Mouse (Mus musculus) intestine, postnatal 0 days (tissue): Measurements from ENCODE around the gene Camk1d. TPM values are rescaled to one million over a fixed set of nuclear protein-coding genes. Genes with fewer than 3 reads are reported as not detected.

Experiments used
- ATAC-seq: fragments of 200-750 bp; cut with Nextera tagmentation; 2 replicates; pipeline ENCODE4 v1.8.0; 2017; ENCODE audit warnings: mild to moderate bottlenecking, moderate TSS enrichment, moderate library complexity
- H3K27ac ChIP-seq: fragments of 300-500 bp; sonication (generic); 2 replicates; pipeline ENCODE4 v1.5.1; 2014; ENCODE audit warnings: mild to moderate bottlenecking, low read depth, low read length, moderate library complexity
- H3K27me3 ChIP-seq: fragments of 300-500 bp; sonication (generic); replicated peaks from 2 replicates; pipeline ENCODE4 v1.6.1; 2014; ENCODE audit warnings: low read length, mixed read lengths; ENCODE audit not compliant: control insufficient read depth, insufficient read depth
- H3K36me3 ChIP-seq: fragments of 300-500 bp; sonication (generic); 2 replicates; pipeline ENCODE4 v1.6.1; 2014; ENCODE audit warnings: mild to moderate bottlenecking, moderate library complexity; ENCODE audit not compliant: control insufficient read depth, insufficient read depth
- H3K4me1 ChIP-seq: fragments of 300-500 bp; sonication (generic); replicated peaks from 2 replicates; pipeline ENCODE4 v1.6.1; 2014; ENCODE audit warnings: antibody characterized with exemption, low read length, mixed read lengths; ENCODE audit not compliant: control insufficient read depth, insufficient read depth
- H3K4me2 ChIP-seq: fragments of 300-500 bp; sonication (generic); replicated peaks from 2 replicates; pipeline ENCODE4 v1.6.1; 2014; ENCODE audit warnings: low read depth, mild to moderate bottlenecking, moderate library complexity
- H3K4me3 ChIP-seq: fragments of 300-500 bp; sonication (generic); 2 replicates; pipeline ENCODE4 v1.5.1; 2014; ENCODE audit warnings: low read depth, low read length
- H3K9ac ChIP-seq: fragments of 300-500 bp; sonication (generic); 2 replicates; pipeline ENCODE4 v1.6.1; 2014; ENCODE audit warnings: mild to moderate bottlenecking, low read depth, low read length
- H3K9me3 ChIP-seq: fragments of 300-500 bp; sonication (generic); 2 replicates; pipeline ENCODE4 v1.6.1; 2016; ENCODE audit warnings: mixed run types; ENCODE audit not compliant: control insufficient read depth
- CTCF ChIP-seq: sonication (generic); IDR thresholded peaks from 2 replicates; pipeline ENCODE4 v1.5.1; 2016; ENCODE audit warnings: low read depth, mild to moderate bottlenecking, control low read depth, antibody characterized with exemption, moderate library complexity
- WGBS: fragments of 180-500 bp; shearing (Covaris S2); extraction: QIAGEN DNeasy Blood & Tissue Kit; methylation state at CpG from one replicate; pipeline ENCODE4 v1.1.7; 2014; 5-methylcytosine and 5-hydroxymethylcytosine counted together
- polyA plus RNA-seq: library from polyadenylated mRNA; unstranded; fragments of >200 nt; fragmentation: Nextera tagmentation; extraction: Ambion mirVana; gene quantifications from 2 replicates; pipeline ENCODE4 v1.2.1, GENCODE M21; 2015

Gene Camk1d
- polyA plus RNA-seq, 1 experiment from 2014 or later = 11.3 TPM

- peak overlapping the region; percentile 42; the same call in 1 of the 2 replicates for H3K27ac ChIP-seq
- 2% methylated on average over 19 of the region's 19 CpGs for WGBS
- no peaks in the 10 kb centered on the region for H3K27me3 ChIP-seq
- peak overlapping the region; percentile 73 for H3K4me3 ChIP-seq
- H3K9ac ChIP-seq = 0 out of 2 replicates have a peak overlapping the region, but pooled peaks have one; percentile 55
- H3K4me1 ChIP-seq = peaks cover 2% of the 10 kb centered on the region; the same call in 1 of the 2 replicates
- H3K9me3 ChIP-seq = peaks cover 3% of the 10 kb centered on the region; the same call in 1 of the 2 replicates
- H3K4me2 ChIP-seq = peak overlapping the region; percentile 98
- H3K36me3 ChIP-seq = no peaks in the 10 kb centered on the region
- TF ChIP-seq CTCF = no peak
- no peak for ATAC-seq
These were observed 717 bp upstream of the Camk1d start for GRCm38 (mm10) chr2:5715054-5715410.

GRCm38 (mm10) chr2:5713325-5714210, 747 bp downstream of the Camk1d start:
- no peaks in the 10 kb centered on the region for H3K36me3 ChIP-seq
- H3K9me3 ChIP-seq = peaks cover 3% of the 10 kb centered on the region; the same call in 1 of the 2 replicates
- H3K4me3 ChIP-seq = peak overlapping the region; percentile 73
- ATAC-seq = 0 out of 2 replicates have a peak, but pooled peaks have one; percentile 7
- no peak for TF ChIP-seq CTCF
- peak overlapping the region; percentile 98 for H3K4me2 ChIP-seq
- H3K27me3 ChIP-seq = no peaks in the 10 kb centered on the region
- peak overlapping the region; percentile 42 for H3K27ac ChIP-seq
- peak overlapping the region; percentile 55 for H3K9ac ChIP-seq
- H3K4me1 ChIP-seq = peaks cover 2% of the 10 kb centered on the region; the same call in 1 of the 2 replicates
- under 1% methylated on average over 48 of the region's 49 CpGs for WGBS

GRCm38 (mm10) chr2:5712255-5712654, 2.1 kb downstream of the Camk1d start:
- H3K9me3 ChIP-seq = no peaks in the 10 kb centered on the region
- 54% methylated on average over 7 of the region's 7 CpGs for WGBS
- no peak for TF ChIP-seq CTCF
- peak overlapping the region; percentile 98 for H3K4me2 ChIP-seq
- ATAC-seq = no peak
- peak overlapping the region; percentile 73; the same call in 1 of the 2 replicates for H3K4me3 ChIP-seq
- peaks cover 4% of the 10 kb centered on the region; the same call in 1 of the 2 replicates for H3K4me1 ChIP-seq
- no peak overlapping the region for H3K27ac ChIP-seq
- no peak overlapping the region for H3K9ac ChIP-seq
- no peaks in the 10 kb centered on the region for H3K36me3 ChIP-seq
- no peaks in the 10 kb centered on the region for H3K27me3 ChIP-seq

- Histone ChIP-seq H3K4me3 (no peak overlapping the region), H3K27me3 (no peaks in the 10 kb centered on the region), H3K4me2 (no peak overlapping the region), H3K9me3 (no peaks in the 10 kb centered on the region), H3K9ac (no peak overlapping the region), H3K36me3 (no peaks in the 10 kb centered on the region), H3K4me1 (peaks cover 4% of the 10 kb centered on the region; the same call in 1 of the 2 replicates), H3K27ac (no peak overlapping the region)
- WGBS = 86% methylated on average over 4 of the region's 4 CpGs
- no peak for ATAC-seq
- no peak for TF ChIP-seq CTCF
These were observed 4.4 kb downstream of the Camk1d start for GRCm38 (mm10) chr2:5709911-5710310.

GRCm38 (mm10) chr2:5707871-5708733, 6.2 kb downstream of the Camk1d start:
- H3K27me3 ChIP-seq = no peaks in the 10 kb centered on the region
- H3K4me2 ChIP-seq = no peak overlapping the region
- H3K9me3 ChIP-seq = no peaks in the 10 kb centered on the region
- no peak for ATAC-seq
- H3K4me1 ChIP-seq = peaks cover 4% of the 10 kb centered on the region; the same call in 1 of the 2 replicates
- 49% methylated on average over 10 of the region's 10 CpGs for WGBS
- TF ChIP-seq CTCF = no peak
- no peak overlapping the region for H3K4me3 ChIP-seq
- H3K36me3 ChIP-seq = no peaks in the 10 kb centered on the region
- H3K9ac ChIP-seq = no peak overlapping the region
- no peak overlapping the region for H3K27ac ChIP-seq

GRCm38 (mm10) chr2:5706618-5707017, 7.7 kb downstream of the Camk1d start:
- 0 out of 2 replicates have a peak, but pooled peaks cover 3% of the 10 kb centered on the region for H3K4me1 ChIP-seq
- H3K27ac ChIP-seq = no peak overlapping the region
- no peak for ATAC-seq
- no peak overlapping the region for H3K4me2 ChIP-seq
- H3K4me3 ChIP-seq = no peak overlapping the region
- no peaks in the 10 kb centered on the region for H3K27me3 ChIP-seq
- H3K9me3 ChIP-seq = no peaks in the 10 kb centered on the region
- no peaks in the 10 kb centered on the region for H3K36me3 ChIP-seq
- no peak overlapping the region for H3K9ac ChIP-seq
- 0 out of 2 replicates have a peak, but pooled peaks have one; percentile 26 for TF ChIP-seq CTCF
- 70% methylated on average over 4 of the region's 4 CpGs for WGBS
